8 mouse cellular contexts compared by ENCODE assay signal in the genomic region with DNA sequence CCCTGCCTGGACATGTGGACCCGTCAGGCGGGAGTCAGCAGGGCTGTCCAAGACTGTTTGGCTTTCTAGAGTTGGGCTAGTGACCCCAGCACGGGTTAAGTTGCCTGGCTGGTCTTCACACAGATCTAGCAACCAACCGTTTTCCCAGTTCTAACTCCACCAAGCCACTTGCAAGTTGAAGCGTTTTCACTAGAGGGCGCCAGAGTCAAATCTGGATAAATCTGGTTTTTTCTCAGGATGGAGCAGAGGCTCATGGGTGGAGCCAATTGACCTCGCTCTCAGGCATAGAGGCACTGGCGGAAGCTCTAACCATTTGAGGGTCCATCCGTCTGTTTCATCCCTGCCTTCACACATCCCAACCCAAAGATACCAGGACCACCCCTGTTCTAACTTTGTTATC. TPM values are rescaled to one million over a fixed set of nuclear protein-coding genes. Genes with fewer than 3 reads are reported as not detected.
DNase-seq lines count a peak whose midpoint lies in the region; ATAC-seq lines count a peak whose summit lies in the region.

No protein-coding gene starts in this region.

- H3K4me2 ChIP-seq in hindbrain, embryonic 14.5 days (replicated peaks), result peak overlapping the region; percentile 15; the same call in 1 of the 2 replicates

- no peaks in the 10 kb centered on the region for H3K9me3 ChIP-seq in hindbrain, embryonic 14.5 days (ENCODE audit: control insufficient read depth, low read length)

- H3K27ac ChIP-seq in hindbrain, embryonic 14.5 days, result no peak overlapping the region

- 36% methylated on average over 9 of the region's 9 CpGs for WGBS in hindbrain, embryonic 14.5 days

- ATAC-seq in hindbrain, embryonic 14.5 days (ENCODE audit: low FRiP score), result no peak

- no peaks in the 10 kb centered on the region for H3K27me3 ChIP-seq in hindbrain, embryonic 14.5 days (ENCODE audit: control insufficient read depth, insufficient read depth, low read length)

- peak; percentile 41 for DNase-seq in CD4-positive helper T cell, adult 2 months (ENCODE audit: low read depth, low spot score)
- DNase-seq in R1 (ENCODE audit: low read depth, low spot score), result peak; percentile 94
- peak; percentile 80 to 87 for DNase-seq in cerebellum, postnatal 10 days
- peak; percentile 77 for DNase-seq in gastrocnemius, adult 18-20 months (ENCODE audit: low spot score)
- DNase-seq in hindbrain, embryonic 14.5 days (ENCODE audit: low spot score), result peak; percentile 71
- DNase-seq in liver, result peak; percentile 70
- DNase-seq in natural killer cell, adult 2 months (ENCODE audit: low spot score in 2 of 2), result peak; percentile 18 to 32
- peak; percentile 53 for DNase-seq in urinary bladder, postnatal 25 days (ENCODE audit: low spot score)

- no peaks in the 10 kb centered on the region for H3K36me3 ChIP-seq in hindbrain, embryonic 14.5 days (replicated peaks; ENCODE audit: control insufficient read depth, insufficient read depth)

- no peak overlapping the region for H3K4me3 ChIP-seq in hindbrain, embryonic 14.5 days (replicated peaks; ENCODE audit: low read length)

- no peak overlapping the region for H3K9ac ChIP-seq in hindbrain, embryonic 14.5 days

- H3K4me1 ChIP-seq in hindbrain, embryonic 14.5 days (replicated peaks; ENCODE audit: control insufficient read depth, insufficient read depth, low read length), result no peaks in the 10 kb centered on the region

RNA-seq across cellular contexts. Expression of gene Tmem232, which starts 17.6 kb away (rescaled TPM):
- total RNA-seq in gastrocnemius, adult 18-20 months (2021), result 10 to 100 TPM; 18.6 to 19.4 TPM
- polyA plus RNA-seq in hindbrain, embryonic 14.5 days (2014; fragmentation: Nextera tagmentation; extraction: Ambion mirVana), result 0.62 and 0.74 TPM in 2 replicates

RNA-seq across cellular contexts. Expression of gene Vapa, which starts 55.1 kb away (rescaled TPM):
- 100 to 1,000 TPM; 138 to 142 TPM for total RNA-seq in gastrocnemius, adult 18-20 months (2021)
- 292 and 314 TPM in 2 replicates for polyA plus RNA-seq in hindbrain, embryonic 14.5 days (2014; fragmentation: Nextera tagmentation; extraction: Ambion mirVana)

Comparison
In these comparisons a context has a peak if more than half of its experiments do, and no peak if none do; other contexts are left out.
1. DNase-seq: peak in every context shown above with its lines; median percentile 94 in R1; 84 in cerebellum, postnatal 10 days; 77 in gastrocnemius, adult 18-20 months; 71 in hindbrain, embryonic 14.5 days; 70 in liver; 53 in urinary bladder, postnatal 25 days; 41 in CD4-positive helper T cell, adult 2 months; 25 in natural killer cell, adult 2 months.